Mouse (Mus musculus): ENCODE data around the gene Traf3ip3.

Traf3ip3 gene

DNA sequence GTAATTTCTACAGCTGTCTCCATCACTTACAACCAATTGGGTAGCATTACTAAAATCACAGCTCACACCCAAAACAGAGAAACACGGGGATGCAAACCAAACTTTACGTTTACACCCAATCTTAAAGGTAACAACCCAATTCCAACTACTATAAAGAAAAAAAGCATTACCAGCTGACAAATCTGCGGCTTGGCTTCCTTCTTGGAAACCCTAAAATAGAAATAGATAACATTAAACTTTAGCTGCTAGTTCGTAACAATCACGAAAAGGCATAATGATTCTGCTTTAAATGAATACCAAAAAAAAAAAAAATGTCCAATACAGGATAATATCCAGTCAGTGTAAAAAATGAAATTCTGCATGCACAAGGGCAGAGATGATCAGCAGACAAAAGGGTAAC lies 72.2 kb downstream of the Traf3ip3 start:
- DNase-seq (ENCODE audit: low read depth, low spot score): no peak

DNA sequence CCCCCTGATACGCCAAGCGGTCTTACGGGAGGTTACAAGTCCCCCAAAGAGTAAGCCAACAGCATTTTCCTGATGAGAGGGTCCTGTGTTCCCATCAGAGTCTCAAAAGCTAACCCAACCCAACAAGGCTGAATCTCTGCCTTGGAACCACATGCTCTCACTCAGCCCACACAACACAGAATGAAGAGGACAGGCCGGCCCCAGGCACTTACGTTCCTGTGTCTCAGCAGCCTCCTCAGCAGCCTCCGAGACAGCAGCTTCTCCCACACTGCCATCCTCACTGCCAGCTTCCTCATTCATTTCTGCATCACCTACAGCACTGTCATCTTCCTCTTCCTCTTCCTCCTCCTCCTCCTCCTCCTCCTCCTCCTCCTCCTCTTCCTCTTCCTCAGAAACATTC lies 73.4 kb downstream of the Traf3ip3 start:
- DNase-seq (ENCODE audit: low read depth, low spot score): no peak

DNA sequence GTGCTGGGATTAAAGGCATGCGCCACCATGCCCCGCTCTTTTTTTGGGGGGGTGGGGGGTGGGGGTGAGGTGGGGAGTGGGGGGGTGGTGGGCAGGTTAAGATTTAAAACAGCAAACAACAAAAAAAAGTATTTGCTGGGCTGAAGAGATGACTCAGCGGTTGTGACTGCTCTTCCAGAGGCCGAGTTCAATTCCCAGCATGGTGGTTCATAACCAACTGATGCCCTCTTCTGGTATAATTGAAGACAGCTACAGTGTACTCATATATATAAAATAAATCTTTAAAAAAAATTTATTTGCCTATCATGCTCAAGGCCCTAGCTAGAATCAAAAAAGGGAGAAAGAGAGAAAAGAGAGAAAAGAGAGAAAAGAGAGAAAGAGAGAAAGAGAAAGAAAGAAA lies 75.7 kb downstream of the Traf3ip3 start:
- DNase-seq (ENCODE audit: low read depth, low spot score): no peak

Measured in forelimb bud, embryonic 11.5 days (tissue).